Comparison of ENCODE assay signal across 13 mouse cellular contexts in genomic region chr17:80786061-80786851, GRCm38 (mm10). TPM values are rescaled to one million over a fixed set of nuclear protein-coding genes. Genes with fewer than 3 reads are reported as not detected.
A peak's percentile ranks its signal among the peaks of the same experiment; 100 is the strongest.
DNase-seq lines count a peak whose midpoint lies in the region; ATAC-seq lines count a peak whose summit lies in the region.
"Had no signal": no experiment of that assay in that cellular context is flagged by ENCODE, and none has a peak within 500 bp of the region (broad histone marks: within the 10 kb centered on the region; RNA-seq: fewer than 3 reads in every experiment).

No protein-coding gene starts in this region.

- no peak overlapping the region for H3K4me2 ChIP-seq in heart, embryonic 16.5 days (ENCODE audit: low read depth, low read length)
- no peak overlapping the region for H3K4me2 ChIP-seq in heart, embryonic 12.5 days
- H3K4me2 ChIP-seq in kidney, embryonic 14.5 days (replicated peaks; ENCODE audit: low read depth, low read length) = no peak overlapping the region

- no peak overlapping the region for H3K9ac ChIP-seq in heart, embryonic 16.5 days (ENCODE audit: low read length)
- H3K9ac ChIP-seq in heart, embryonic 12.5 days = no peak overlapping the region
- H3K9ac ChIP-seq in kidney, embryonic 14.5 days (ENCODE audit: low read depth, low read length) = no peak overlapping the region

- H3K27me3 ChIP-seq in heart, embryonic 16.5 days (ENCODE audit: control insufficient read depth, insufficient read depth, low read length) = no peaks in the 10 kb centered on the region
- H3K27me3 ChIP-seq in heart, embryonic 12.5 days (replicated peaks) = no peaks in the 10 kb centered on the region
- H3K27me3 ChIP-seq in kidney, embryonic 14.5 days (ENCODE audit: control insufficient read depth, insufficient read depth, low read length) = no peaks in the 10 kb centered on the region

- peak; percentile 62; the same call in 1 of the 2 replicates for ATAC-seq in heart, embryonic 16.5 days (replicated peaks; ENCODE audit: extremely low read depth, insufficient read depth, low FRiP score)
- no peak for ATAC-seq in heart, embryonic 12.5 days (ENCODE audit: insufficient number of reproducible peaks, low FRiP score)
- ATAC-seq in kidney, embryonic 14.5 days (ENCODE audit: low FRiP score, low TSS enrichment) = peak; percentile 58; the same call in 1 of the 2 replicates

- peak; percentile 36 for DNase-seq in Muller cell, postnatal 12 days (ENCODE audit: inconsistent ontology term)
- peak; percentile 53 for DNase-seq in lung, postnatal 10 days
- DNase-seq in adipocyte (ENCODE audit: low spot score) = no peak
- DNase-seq in left cerebral cortex, adult 18-20 months (ENCODE audit: low spot score in 2 of 2) = no peak
- no peak for DNase-seq in left cerebral cortex, postnatal 14 days (ENCODE audit: low spot score in 2 of 2)
- DNase-seq: cerebellum, postnatal 36 days; gastrocnemius, postnatal 36 days; layer of hippocampus, postnatal 36 days; right cerebral cortex, adult 18-20 months had no signal

- intact Hi-C loops in left cerebral cortex, postnatal 14 days (cut with DNase I) = no loop called here

- H3K9me3 ChIP-seq in heart, embryonic 16.5 days (replicated peaks; ENCODE audit: control insufficient read depth, low read length) = 0 out of 2 replicates have a peak, but pooled peaks cover 2% of the 10 kb centered on the region
- H3K9me3 ChIP-seq in heart, embryonic 12.5 days (replicated peaks) = no peaks in the 10 kb centered on the region; the same call in 1 of the 2 replicates
- H3K9me3 ChIP-seq in kidney, embryonic 14.5 days (ENCODE audit: control insufficient read depth, low read length) = no peaks in the 10 kb centered on the region

- WGBS in heart, embryonic 16.5 days = 53% methylated on average over 8 of the region's 8 CpGs
- WGBS in heart, embryonic 12.5 days = 70% methylated on average over 8 of the region's 8 CpGs
- WGBS in kidney, embryonic 14.5 days = 51% methylated on average over 8 of the region's 8 CpGs

- no peak overlapping the region for H3K27ac ChIP-seq in heart, embryonic 16.5 days (ENCODE audit: low read length)
- H3K27ac ChIP-seq in heart, embryonic 12.5 days (ENCODE audit: poor library complexity, severe bottlenecking) = no peak overlapping the region
- H3K27ac ChIP-seq in kidney, embryonic 14.5 days (ENCODE audit: low read depth, low read length) = peak overlapping the region; percentile 4; the same call in 1 of the 2 replicates
- H3K27ac ChIP-seq: macrophage had no signal

- H3K4me1 ChIP-seq in heart, embryonic 16.5 days (ENCODE audit: control insufficient read depth, insufficient read depth, low read length) = peaks cover 24% of the 10 kb centered on the region
- peaks cover 15% of the 10 kb centered on the region for H3K4me1 ChIP-seq in heart, embryonic 12.5 days (replicated peaks)
- H3K4me1 ChIP-seq in kidney, embryonic 14.5 days (ENCODE audit: control insufficient read depth, insufficient read depth, low read length) = peaks cover 5% of the 10 kb centered on the region; the same call in 1 of the 2 replicates

- H3K36me3 ChIP-seq in heart, embryonic 16.5 days (ENCODE audit: control insufficient read depth, insufficient read depth) = no peaks in the 10 kb centered on the region
- H3K36me3 ChIP-seq in heart, embryonic 12.5 days = no peaks in the 10 kb centered on the region
- no peaks in the 10 kb centered on the region for H3K36me3 ChIP-seq in kidney, embryonic 14.5 days (ENCODE audit: control insufficient read depth, insufficient read depth, low read length)

- H3K4me3 ChIP-seq in heart, embryonic 16.5 days (ENCODE audit: low read length) = no peak overlapping the region
- no peak overlapping the region for H3K4me3 ChIP-seq in heart, embryonic 12.5 days
- H3K4me3 ChIP-seq in kidney, embryonic 14.5 days (ENCODE audit: low read length) = no peak overlapping the region

RNA-seq across cellular contexts. Expression of gene Map4k3, which starts 58.0 kb away (rescaled TPM):
- polyA plus RNA-seq in heart, embryonic 16.5 days (2015; fragmentation: Nextera tagmentation; extraction: Ambion mirVana) = 17.9 and 20.0 TPM in 2 replicates
- polyA plus RNA-seq in heart, embryonic 12.5 days (2016; fragmentation: Nextera tagmentation; extraction: Ambion mirVana) = 25.0 and 25.8 TPM in 2 replicates
- polyA plus RNA-seq in kidney, embryonic 14.5 days (2014; fragmentation: Nextera tagmentation; extraction: Ambion mirVana) = 21.4 and 36.5 TPM in 2 replicates
- total RNA-seq in left cerebral cortex, adult 18-20 months (2021) = 10 to 100 TPM; 69.3 to 74.4 TPM
- total RNA-seq in left cerebral cortex, postnatal 14 days (2021) = 10 to 100 TPM; 62.2 to 64.8 TPM

Comparison
In these comparisons a context has a peak if more than half of its experiments do, and no peak if none do; other contexts are left out.
1. DNase-seq: peak in Muller cell, postnatal 12 days (single experiment) and lung, postnatal 10 days (single experiment); none in adipocyte (single experiment), left cerebral cortex, adult 18-20 months (0 of 2) and left cerebral cortex, postnatal 14 days (0 of 2).